Mouse (Mus musculus) myocyte (in vitro differentiated cells): ENCODE data around the gene Snx30. TPM values are rescaled to one million over a fixed set of nuclear protein-coding genes. Genes with fewer than 3 reads are reported as not detected.
A peak's percentile ranks its signal among the peaks of the same experiment; 100 is the strongest.

Experiments used
- H3K27me3 ChIP-seq: one replicate; pipeline ENCODE4 v1.6.1; 2011; ENCODE audit not compliant: control insufficient read depth, insufficient read depth, insufficient read length
- H3K36me3 ChIP-seq: one replicate; pipeline ENCODE4 v1.6.1; 2011; ENCODE audit not compliant: control insufficient read depth, insufficient read depth
- H3K4me2 ChIP-seq: one replicate; pipeline ENCODE4 v1.6.1; 2011; ENCODE audit warnings: low read depth, control low read depth
- H3K4me3 ChIP-seq: one replicate; pipeline ENCODE4 v1.5.1; 2011; ENCODE audit warnings: mild to moderate bottlenecking, control low read depth, moderate library complexity
- H3K79me2 ChIP-seq: one replicate; pipeline ENCODE4 v1.6.1; 2011; ENCODE audit not compliant: control insufficient read depth, insufficient read depth
- H3ac ChIP-seq: one replicate; pipeline ENCODE4 v1.6.1; 2011; ENCODE audit not compliant: control insufficient read depth, insufficient read length
- CEBPB ChIP-seq: IDR thresholded peaks from 2 replicates; pipeline ENCODE4 v1.6.1; 2011; ENCODE audit warnings: mild to moderate bottlenecking, moderate library complexity; ENCODE audit not compliant: poor library complexity, insufficient read depth, severe bottlenecking
- E2F4 ChIP-seq: IDR thresholded peaks from one replicate; pipeline ENCODE4 v1.6.1; 2011; ENCODE audit warnings: mild to moderate bottlenecking, control low read depth, moderate library complexity; ENCODE audit not compliant: insufficient read depth
- MAX ChIP-seq: IDR thresholded peaks from one replicate; pipeline ENCODE4 v1.6.1; 2011; ENCODE audit warnings: low read depth, mild to moderate bottlenecking, control low read depth
- MYOD1 ChIP-seq, 3 experiments: IDR thresholded peaks; one replicate each; pipeline ENCODE4 v1.6.1; 2011; ENCODE audit warnings: control low read depth in 2 of 3, low read depth in 2 of 3, mild to moderate bottlenecking in 2 of 3, moderate library complexity in 1 of 3; ENCODE audit not compliant: insufficient read length in 2 of 3, control insufficient read depth in 1 of 3
- MYOG ChIP-seq, 3 experiments: IDR thresholded peaks; one replicate each; pipeline ENCODE4 v1.6.1; 2011; ENCODE audit warnings: control low read depth in 2 of 3, low read depth in 2 of 3, mild to moderate bottlenecking in 2 of 3; ENCODE audit not compliant: insufficient read length in 2 of 3, control insufficient read depth in 1 of 3, insufficient read depth in 1 of 3
- POLR2A ChIP-seq: IDR thresholded peaks from one replicate; pipeline ENCODE4 v1.6.1; 2011; ENCODE audit warnings: low read depth, mild to moderate bottlenecking, control low read depth, moderate library complexity; ENCODE audit not compliant: insufficient read length
- POLR2AphosphoS2 ChIP-seq: IDR thresholded peaks from one replicate; pipeline ENCODE4 v1.6.1; 2011; ENCODE audit warnings: low read depth, control low read depth; ENCODE audit not compliant: insufficient read length
- REST ChIP-seq: IDR thresholded peaks from one replicate; pipeline ENCODE4 v1.6.1; 2011; ENCODE audit warnings: mild to moderate bottlenecking, control low read depth, moderate library complexity; ENCODE audit not compliant: insufficient read depth, insufficient read length
- SRF ChIP-seq: IDR thresholded peaks from one replicate; pipeline ENCODE4 v1.6.1; 2011; ENCODE audit warnings: low read depth; ENCODE audit not compliant: control insufficient read depth, insufficient read length
- TCF12 ChIP-seq: IDR thresholded peaks from one replicate; pipeline ENCODE4 v1.6.1; 2011; ENCODE audit warnings: mild to moderate bottlenecking, control low read depth; ENCODE audit not compliant: poor library complexity, insufficient read depth, severe bottlenecking
- TCF3 ChIP-seq: IDR thresholded peaks from one replicate; pipeline ENCODE4 v1.6.1; 2011; ENCODE audit warnings: low read depth, control low read depth; ENCODE audit not compliant: insufficient read length
- USF1 ChIP-seq: IDR thresholded peaks from one replicate; pipeline ENCODE4 v1.6.1; 2011; ENCODE audit warnings: low read depth, mild to moderate bottlenecking, control low read depth, moderate library complexity
- polyA plus RNA-seq: library from polyadenylated mRNA; unstranded; fragments of >200 nt; fragmentation: generic; extraction: Trizol; gene quantifications from one replicate; pipeline ENCODE4 v1.2.1, GENCODE M21; 2012; ENCODE audit warnings: missing spikeins

Snx30 gene
- polyA plus RNA-seq, 1 experiment, result 2.6 TPM

DNA sequence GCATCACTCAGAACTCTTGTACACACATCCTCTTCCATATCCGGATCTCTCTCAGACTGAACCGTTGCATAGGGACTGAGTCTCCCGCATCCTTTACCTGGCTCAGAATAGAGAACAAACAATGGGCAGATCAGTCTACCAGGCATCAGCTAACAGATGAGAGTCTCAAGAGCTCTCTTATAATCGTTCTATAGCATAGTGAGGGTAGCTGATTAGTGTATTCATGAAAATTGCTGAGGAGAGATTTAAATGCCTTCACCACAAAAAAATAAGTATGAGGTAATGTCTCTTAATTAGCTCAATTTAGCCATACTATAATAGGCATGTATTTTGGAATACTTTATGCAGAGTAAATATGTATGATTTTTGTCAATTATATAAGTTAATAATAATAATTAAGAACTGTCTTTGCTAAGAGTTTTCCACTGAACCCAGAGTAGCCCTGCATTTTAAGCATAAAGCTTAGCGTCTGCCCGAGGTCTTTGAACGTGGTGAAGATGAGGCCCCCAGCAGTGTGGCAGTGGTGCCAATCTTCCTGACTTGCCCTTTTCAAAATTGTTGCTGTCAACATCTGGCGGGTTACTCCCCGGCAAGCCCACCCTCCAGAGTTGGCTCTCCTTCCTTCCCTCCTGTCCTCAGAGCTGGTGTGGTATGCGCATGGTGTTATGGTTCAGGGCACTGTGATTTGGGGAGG, 86.2 kb downstream of the Snx30 start:
- TF ChIP-seq TCF12, result no peak
- no peak for TF ChIP-seq REST
- TF ChIP-seq POLR2AphosphoS2, result no peak
- no peak for TF ChIP-seq MYOG (IDR thresholded peaks at IDR 0.05; ENCODE audit: control insufficient read depth in 1 of 3, insufficient read depth in 1 of 3, insufficient read length in 2 of 3, low read depth in 2 of 3)
- TF ChIP-seq CEBPB, result no peak
- no peak for TF ChIP-seq MYOD1 (IDR thresholded peaks at IDR 0.05; ENCODE audit: control insufficient read depth in 1 of 3, insufficient read length in 2 of 3, low read depth in 2 of 3)
- no peak for TF ChIP-seq MAX
- no peak for TF ChIP-seq TCF3
- no peak for TF ChIP-seq POLR2A
- no peak for TF ChIP-seq USF1
- no peak for TF ChIP-seq E2F4
- no peak for TF ChIP-seq SRF
- Histone ChIP-seq H3K4me3 (no peak overlapping the region), H3K79me2 (no peaks in the 10 kb centered on the region), H3ac (no peak overlapping the region), H3K4me2 (no peak overlapping the region), H3K36me3 (peaks cover 9% of the 10 kb centered on the region), H3K27me3 (no peaks in the 10 kb centered on the region)

DNA sequence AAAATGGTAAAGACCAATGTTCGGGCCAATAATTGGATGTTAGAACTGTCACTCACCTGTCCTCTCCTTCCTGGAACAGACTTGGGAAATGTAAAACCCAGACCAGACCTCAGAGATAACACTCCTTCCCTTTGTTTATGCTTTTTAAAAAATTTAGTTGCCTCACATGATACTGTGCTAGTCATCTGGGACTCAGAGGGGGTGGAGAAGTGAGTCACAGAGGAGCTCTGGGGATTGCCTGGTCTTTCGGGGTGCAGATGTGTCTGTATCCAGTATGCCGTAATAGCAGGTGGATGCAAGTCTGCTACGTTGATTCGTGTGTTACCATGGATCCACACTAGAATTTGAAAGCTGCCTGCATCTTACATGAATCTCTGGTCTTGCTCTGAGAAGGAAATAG, 87.1 kb downstream of the Snx30 start:
- H3K4me2 ChIP-seq, result no peak overlapping the region
- H3K4me3 ChIP-seq, result no peak overlapping the region
- peaks cover 9% of the 10 kb centered on the region for H3K36me3 ChIP-seq
- no peak overlapping the region for H3ac ChIP-seq
- H3K27me3 ChIP-seq, result no peaks in the 10 kb centered on the region
- H3K79me2 ChIP-seq, result no peaks in the 10 kb centered on the region
- TF ChIP-seq REST (no peak), E2F4 (no peak), MAX (no peak), TCF12 (no peak), POLR2A (no peak), SRF (no peak), USF1 (no peak), POLR2AphosphoS2 (no peak), MYOG (IDR thresholded peaks at IDR 0.05; ENCODE audit: control insufficient read depth in 1 of 3, insufficient read depth in 1 of 3, insufficient read length in 2 of 3, low read depth in 2 of 3) (no peak), CEBPB (no peak), TCF3 (no peak), MYOD1 (IDR thresholded peaks at IDR 0.05; ENCODE audit: control insufficient read depth in 1 of 3, insufficient read length in 2 of 3, low read depth in 2 of 3) (no peak)

DNA sequence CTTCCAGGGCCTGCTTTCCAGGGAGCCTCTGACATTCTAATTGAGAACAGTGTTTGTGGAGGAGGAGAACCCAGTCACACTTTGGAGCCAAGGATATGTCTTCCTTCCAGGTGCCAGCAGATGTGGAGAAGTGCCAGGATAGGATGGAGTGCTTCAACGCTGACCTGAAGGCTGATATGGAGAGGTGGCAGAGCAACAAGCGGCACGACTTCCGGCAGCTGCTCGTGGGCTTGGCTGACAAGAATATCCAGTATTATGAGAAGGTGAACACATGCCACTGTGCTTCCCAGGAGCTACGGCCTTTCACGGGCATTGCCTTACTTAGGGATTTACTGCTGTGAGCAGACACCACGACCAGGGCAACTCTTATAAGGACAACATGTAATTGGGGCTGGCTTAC, 88.8 kb downstream of the Snx30 start:
- TF ChIP-seq MYOG (IDR thresholded peaks at IDR 0.05; ENCODE audit: control insufficient read depth in 1 of 3, insufficient read depth in 1 of 3, insufficient read length in 2 of 3, low read depth in 2 of 3) (peak in 1 of 3 experiments; percentile 44), MYOD1 (IDR thresholded peaks at IDR 0.05; ENCODE audit: control insufficient read depth in 1 of 3, insufficient read length in 2 of 3, low read depth in 2 of 3) (peak in 1 of 3 experiments; percentile 61), REST (no peak)
- Histone ChIP-seq H3K4me3 (no peak overlapping the region), H3K27me3 (no peaks in the 10 kb centered on the region), H3ac (no peak overlapping the region), H3K79me2 (no peaks in the 10 kb centered on the region), H3K36me3 (peaks cover 9% of the 10 kb centered on the region), H3K4me2 (no peak overlapping the region)

DNA sequence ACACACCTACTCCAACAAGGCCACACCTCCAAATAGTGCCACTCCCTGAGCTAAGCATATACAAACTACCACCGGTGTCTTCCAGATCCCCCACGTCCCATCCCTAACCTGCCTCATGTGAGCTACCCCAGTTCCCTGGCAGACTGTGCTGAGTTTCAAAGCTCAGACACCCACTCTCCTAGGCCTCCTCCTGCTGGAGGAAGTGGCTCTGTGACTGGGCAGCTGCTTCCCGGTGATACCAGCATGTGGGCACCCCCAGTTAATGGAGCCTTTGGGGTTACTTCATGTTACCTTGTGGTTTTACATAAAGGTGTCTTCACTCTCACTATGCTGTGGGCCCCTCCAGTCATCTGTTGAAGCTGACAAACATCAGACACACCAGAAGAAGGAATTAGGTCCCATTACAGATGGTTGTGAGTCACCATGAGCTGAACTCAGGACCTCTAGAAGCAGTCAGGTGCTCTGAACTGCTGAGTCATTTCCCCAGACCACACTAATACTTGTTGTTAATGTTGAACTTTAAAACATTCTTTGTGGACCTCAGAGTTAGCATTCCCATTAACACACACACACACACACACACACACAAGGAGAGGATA, 89.4 kb downstream of the Snx30 start:
- H3K4me2 ChIP-seq, result no peak overlapping the region
- H3K4me3 ChIP-seq, result no peak overlapping the region
- no peak overlapping the region for H3ac ChIP-seq
- TF ChIP-seq SRF (no peak), MYOD1 (IDR thresholded peaks at IDR 0.05; ENCODE audit: control insufficient read depth in 1 of 3, insufficient read length in 2 of 3, low read depth in 2 of 3) (no peak), MYOG (IDR thresholded peaks at IDR 0.05; ENCODE audit: control insufficient read depth in 1 of 3, insufficient read depth in 1 of 3, insufficient read length in 2 of 3, low read depth in 2 of 3) (no peak), TCF12 (no peak), REST (no peak), POLR2A (no peak), CEBPB (no peak), TCF3 (no peak), MAX (no peak), E2F4 (no peak), POLR2AphosphoS2 (no peak), USF1 (no peak)
- H3K36me3 ChIP-seq, result peaks cover 9% of the 10 kb centered on the region
- H3K27me3 ChIP-seq, result no peaks in the 10 kb centered on the region
- H3K79me2 ChIP-seq, result no peaks in the 10 kb centered on the region

DNA sequence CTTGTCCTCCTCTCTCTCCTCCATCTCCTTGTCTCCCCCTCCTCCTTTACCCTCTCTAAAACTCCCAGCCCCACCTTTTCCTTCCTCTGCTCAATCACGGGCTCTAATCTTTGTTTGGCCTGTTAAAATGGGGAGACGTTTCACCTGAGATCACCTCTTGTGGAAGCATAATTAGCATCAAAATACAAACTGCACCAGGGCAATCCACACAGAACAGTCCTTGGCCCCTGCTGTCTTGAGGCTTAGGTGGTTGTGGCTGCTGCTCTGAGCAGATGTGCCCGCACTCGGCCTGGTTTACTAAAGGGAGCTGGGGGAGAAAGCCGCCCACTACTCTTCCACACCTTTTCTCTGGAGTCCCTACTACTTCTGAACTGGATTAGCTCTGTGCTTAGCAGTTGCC, 90.4 kb downstream of the Snx30 start:
- TF ChIP-seq MYOD1 (IDR thresholded peaks at IDR 0.05; ENCODE audit: control insufficient read depth in 1 of 3, insufficient read length in 2 of 3, low read depth in 2 of 3) (no peak), MYOG (IDR thresholded peaks at IDR 0.05; ENCODE audit: control insufficient read depth in 1 of 3, insufficient read depth in 1 of 3, insufficient read length in 2 of 3, low read depth in 2 of 3) (no peak), POLR2A (no peak)
- Histone ChIP-seq H3K79me2 (no peaks in the 10 kb centered on the region), H3K4me2 (no peak overlapping the region), H3K36me3 (peaks cover 9% of the 10 kb centered on the region), H3K27me3 (no peaks in the 10 kb centered on the region), H3K4me3 (no peak overlapping the region), H3ac (no peak overlapping the region)
